Mouse (Mus musculus): Measurements from ENCODE around the gene Prkcq.

The Prkcq gene

DNA sequence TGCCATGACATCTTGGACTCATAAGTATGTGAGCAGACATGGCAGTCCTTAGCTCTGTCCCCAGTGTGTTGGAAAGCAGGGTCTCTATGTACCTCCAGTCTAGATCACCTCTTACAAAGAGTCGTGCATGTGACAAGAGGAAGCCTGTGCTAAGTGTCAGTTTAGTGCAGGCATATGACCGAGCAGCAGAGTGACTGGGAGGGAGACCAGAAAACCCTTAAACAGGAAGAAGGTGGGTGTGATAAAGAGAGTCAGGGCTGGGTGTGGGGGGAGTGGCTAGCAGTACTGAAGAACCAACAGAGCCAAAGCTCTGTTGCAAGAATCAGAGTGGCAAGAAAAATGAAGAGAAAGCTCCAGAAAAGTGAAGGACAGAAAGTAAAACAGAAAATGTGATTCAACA is 15.3 kb downstream of the Prkcq start:
- no peak for DNase-seq (ENCODE audit: low spot score)

GRCm38 (mm10) chr2:11188279-11188678 is 16.4 kb downstream of the Prkcq start:
- DNase-seq (ENCODE audit: low spot score) = no peak

DNA sequence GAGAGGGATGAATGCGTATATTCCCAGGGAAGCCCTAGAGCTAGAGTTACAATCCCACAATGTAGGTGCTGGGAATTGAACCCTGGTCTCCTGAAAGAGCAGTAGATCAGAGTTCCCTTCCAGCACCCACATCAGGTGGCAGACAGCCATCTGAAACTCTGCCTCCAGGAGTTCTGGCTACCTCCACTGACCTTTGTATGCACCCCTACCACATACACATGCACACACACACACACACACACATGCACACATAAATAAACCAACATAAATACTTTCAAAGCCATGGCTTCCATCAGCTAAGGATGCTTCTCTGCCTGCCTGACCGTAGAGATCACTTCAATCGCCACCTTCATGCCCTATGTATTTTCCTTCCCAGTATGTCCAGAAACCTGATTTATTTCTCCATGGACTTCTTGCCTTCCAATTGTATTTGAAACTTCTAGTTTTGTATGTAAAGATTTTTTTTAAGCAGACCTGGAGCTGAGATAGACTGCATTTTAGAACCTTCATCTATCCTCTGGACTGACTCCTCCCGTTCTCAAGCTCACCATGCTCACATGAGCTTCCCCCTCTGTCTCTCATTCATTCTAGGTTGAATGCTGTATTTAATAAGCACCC is 17.4 kb downstream of the Prkcq start:
- no peak for DNase-seq (ENCODE audit: low spot score)

GRCm38 (mm10) chr2:11192281-11193098 is 20.6 kb downstream of the Prkcq start:
- no peak for DNase-seq (ENCODE audit: low spot score)

DNA sequence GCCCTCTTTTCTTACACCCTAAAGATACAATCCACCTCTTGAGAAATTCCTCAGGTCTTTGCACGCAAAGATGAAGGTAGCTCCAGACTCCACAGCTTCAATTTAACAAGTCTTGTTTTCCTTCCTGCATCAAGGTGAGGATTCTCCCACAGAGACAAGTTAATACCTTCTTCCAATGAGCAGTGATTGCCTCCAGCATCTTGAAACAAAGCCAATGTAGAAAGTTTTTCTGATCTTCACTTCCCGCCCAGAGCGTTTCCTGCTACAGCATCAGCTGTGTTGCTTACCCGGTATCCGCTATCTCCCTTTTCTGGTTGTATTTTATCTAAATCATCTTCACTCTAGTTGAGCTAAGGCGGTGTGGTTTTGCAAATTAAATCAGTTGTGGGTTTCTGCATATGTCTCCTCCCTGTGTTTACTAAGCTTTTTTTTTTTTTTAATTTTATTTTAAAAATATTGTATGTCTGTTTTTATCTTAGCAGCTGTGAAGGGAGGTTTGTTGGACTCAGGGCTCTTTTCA is 21.3 kb downstream of the Prkcq start:
- DNase-seq (ENCODE audit: low spot score) = no peak

DNA sequence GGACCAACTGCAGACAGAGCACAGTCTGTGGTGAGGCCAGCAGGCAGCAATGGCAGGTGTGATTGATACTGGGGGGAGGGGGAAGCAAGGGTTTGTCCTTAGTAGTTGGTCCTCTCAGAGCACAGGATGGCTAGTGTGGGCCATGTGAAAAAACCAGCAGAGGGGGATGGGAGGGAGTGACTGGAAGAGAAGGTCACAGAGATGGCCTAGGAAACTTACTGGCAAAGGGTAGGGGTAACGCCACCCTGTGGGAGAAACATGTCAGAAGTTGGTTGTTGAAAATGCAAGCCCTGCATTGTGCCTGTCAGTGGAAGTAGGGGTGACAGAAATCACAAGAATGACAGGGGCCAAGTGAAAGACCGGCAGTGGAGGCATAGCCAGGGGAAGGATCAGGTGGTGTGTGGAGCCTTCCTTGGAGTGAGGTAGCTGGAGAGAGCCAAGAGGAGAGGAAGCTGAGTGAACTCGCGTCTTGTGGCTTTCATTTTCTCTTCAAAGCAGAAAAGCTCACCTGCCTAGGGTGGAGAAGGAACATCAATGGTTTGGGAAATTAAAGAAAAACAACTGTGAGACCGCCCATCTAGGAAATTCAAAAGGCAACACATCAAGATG is 22.9 kb downstream of the Prkcq start:
- no peak for DNase-seq (ENCODE audit: low spot score)

GRCm38 (mm10) chr2:11196071-11196470 is 24.2 kb downstream of the Prkcq start:
- no peak for DNase-seq (ENCODE audit: low spot score)

- no peak for DNase-seq (ENCODE audit: low spot score)
These were observed 25.1 kb downstream of the Prkcq start for GRCm38 (mm10) chr2:11196952-11197559.

DNA sequence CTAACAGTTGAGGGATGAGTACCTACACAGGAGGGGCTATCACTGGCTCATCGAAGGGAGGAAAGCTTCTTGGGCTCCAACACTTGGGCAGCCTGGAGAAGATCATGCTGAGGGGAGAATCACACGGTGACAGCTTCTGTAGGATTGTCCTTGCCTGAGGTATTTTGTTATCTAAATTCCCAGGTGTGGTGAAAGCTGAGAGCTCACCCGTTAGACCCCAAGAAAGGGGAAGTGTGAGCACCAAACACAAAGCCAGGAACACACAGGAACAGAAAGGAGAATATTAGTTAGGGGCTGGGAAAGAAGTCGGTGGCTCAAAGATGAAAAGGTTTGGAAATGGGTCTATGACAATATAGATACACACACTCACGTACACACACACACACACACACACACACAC is 27.7 kb downstream of the Prkcq start:
- no peak for DNase-seq (ENCODE audit: low spot score)

DNA sequence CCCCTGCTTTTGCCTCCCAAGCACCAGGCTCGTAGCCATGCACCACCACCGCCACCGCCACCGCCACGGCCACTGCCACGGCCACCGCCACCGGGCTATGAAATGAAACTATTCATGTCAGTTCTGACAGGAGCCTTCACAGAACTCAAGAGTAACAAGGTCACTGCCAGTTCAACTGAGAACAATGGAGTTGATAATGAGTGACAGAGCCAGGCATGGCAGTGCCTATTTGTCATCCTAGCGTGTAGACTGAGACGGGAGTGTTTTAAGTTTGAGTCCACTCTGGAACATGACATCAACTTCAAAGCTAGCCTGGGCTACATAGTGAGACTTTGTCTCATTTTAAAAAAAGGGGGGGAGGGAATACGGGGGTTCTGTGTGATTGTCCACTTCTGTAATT is 30.9 kb downstream of the Prkcq start:
- DNase-seq (ENCODE audit: low spot score) = no peak

- DNase-seq (ENCODE audit: low spot score) = no peak
These were observed 31.4 kb downstream of the Prkcq start for GRCm38 (mm10) chr2:11203261-11203660.

- DNase-seq (ENCODE audit: low spot score) = no peak
These were observed 32.3 kb downstream of the Prkcq start for GRCm38 (mm10) chr2:11204232-11204631.

- no peak for DNase-seq (ENCODE audit: low spot score)
These were observed 33.1 kb downstream of the Prkcq start for GRCm38 (mm10) chr2:11204961-11205360.

- no peak for DNase-seq (ENCODE audit: low spot score)
These were observed 33.8 kb downstream of the Prkcq start for GRCm38 (mm10) chr2:11205720-11206119.

DNA sequence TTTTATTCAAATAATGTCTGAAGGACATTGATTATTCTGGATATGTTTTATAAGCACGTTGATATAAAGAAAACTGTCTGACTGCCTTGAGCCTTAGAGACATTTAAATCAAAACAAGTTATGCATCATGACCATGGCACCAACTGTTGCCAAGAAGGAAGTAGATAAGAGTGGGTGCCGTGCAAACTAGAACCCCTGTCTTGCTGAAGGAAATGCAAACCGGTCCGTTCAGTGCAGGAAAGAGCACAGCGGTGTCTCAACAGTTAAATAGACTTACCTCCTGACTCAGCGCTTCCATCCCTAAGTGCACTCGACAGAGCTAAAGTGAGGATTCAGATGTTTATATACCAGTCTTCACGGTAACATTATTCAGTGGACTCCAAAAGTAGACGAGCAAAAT is 36.4 kb downstream of the Prkcq start:
- DNase-seq (ENCODE audit: low spot score) = no peak

DNA sequence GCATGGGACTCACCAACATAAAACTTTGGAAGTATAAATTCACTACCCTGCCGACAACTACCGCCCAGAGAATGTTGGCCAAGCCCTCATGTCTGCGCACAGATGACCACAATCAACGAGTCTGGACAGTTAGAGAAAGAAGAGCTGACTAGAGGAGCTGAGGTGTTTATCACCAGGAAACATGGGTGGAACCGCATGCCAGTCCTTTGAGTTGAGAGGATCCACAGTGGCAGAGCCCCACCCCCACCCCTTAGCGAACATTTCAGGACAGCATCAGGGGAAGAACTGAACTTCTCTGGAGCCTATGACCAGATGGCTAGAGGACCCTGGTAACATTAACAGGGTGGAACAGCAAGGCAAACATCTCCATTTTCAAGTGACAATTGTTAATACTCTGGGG is 37.4 kb downstream of the Prkcq start:
- DNase-seq (ENCODE audit: low spot score) = no peak

DNA sequence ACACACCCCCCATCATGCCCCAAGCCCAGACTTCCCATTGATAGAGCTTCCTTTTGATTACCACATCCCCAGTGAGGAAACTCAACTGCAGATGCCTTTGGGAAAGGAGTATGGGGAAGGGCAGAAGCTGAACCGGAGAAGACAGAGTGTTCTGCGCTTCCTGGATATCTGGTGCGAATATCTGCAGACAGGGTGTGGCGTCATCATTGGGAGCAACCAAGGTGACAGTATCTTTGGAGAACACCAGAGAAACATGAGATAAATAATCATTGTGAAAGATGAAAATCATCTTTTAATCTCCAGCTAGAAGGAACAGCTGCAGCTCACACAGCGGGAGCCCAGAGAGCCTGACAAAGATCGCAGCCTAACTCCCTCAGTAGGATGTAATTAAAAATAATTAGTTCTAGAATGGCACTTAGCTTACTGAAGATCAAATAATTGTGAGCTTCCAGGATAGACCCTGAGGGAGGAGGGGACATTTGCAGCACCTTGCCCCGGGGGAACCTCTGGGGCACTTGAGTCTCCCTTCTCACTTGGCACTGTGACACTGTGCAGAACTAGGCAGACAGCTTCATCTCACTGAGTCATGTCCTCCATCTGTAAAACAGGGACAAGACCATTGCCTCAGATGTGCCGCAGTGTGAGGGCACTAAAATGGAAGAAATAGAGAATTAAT is 38.5 kb downstream of the Prkcq start:
- no peak for DNase-seq (ENCODE audit: low spot score)

GRCm38 (mm10) chr2:11211961-11212562 is 40.2 kb downstream of the Prkcq start:
- peak; percentile 14 for DNase-seq (ENCODE audit: low spot score)

- DNase-seq (ENCODE audit: low spot score) = no peak
These were observed 44.5 kb downstream of the Prkcq start for GRCm38 (mm10) chr2:11216421-11216820.

DNA sequence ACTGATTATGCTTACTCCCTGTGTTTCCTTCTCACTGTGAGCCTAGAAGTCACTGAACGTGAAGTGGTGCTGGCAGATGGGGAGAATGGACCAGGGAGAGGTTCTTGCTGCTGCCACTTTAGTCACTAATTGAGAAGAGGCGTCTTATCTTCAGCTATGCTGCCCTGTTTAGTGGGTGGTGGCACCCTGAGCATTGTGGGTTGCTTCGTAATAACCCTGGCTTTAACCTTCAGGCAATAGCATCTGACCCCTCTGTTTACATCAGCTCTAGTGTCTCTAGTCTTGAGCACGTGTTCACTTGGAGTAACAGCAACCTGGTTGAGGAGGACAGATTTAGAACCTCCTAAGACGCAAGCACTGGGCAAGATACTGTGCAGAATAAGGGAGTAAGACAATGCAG is 44.9 kb downstream of the Prkcq start:
- DNase-seq (ENCODE audit: low spot score) = no peak

GRCm38 (mm10) chr2:11218122-11218521 is 46.2 kb downstream of the Prkcq start:
- no peak for DNase-seq (ENCODE audit: low spot score)

DNA sequence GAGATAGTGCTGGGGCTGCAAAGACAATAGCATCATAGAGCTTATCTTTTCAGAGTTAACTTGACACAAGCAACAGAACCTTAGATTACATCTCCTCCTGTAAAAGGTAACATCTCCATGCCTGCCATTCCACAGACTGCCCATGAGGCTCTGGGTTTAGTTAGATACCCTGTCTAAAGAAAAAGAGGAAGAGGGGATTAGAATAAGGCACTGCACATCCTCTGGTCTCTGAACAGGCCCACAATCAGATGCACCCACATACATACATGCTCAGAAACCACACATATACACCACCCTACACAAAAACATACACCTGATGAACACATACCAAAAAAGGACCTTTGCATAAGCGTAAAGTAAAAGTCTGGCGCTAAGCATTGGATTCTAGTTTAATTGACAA is 47.4 kb downstream of the Prkcq start:
- DNase-seq (ENCODE audit: low spot score) = no peak
